Mouse (Mus musculus): ENCODE results near the gene Gsdma. TPM values are rescaled to one million over a fixed set of nuclear protein-coding genes. Genes with fewer than 3 reads are reported as not detected.
"Not testable (repeated sequence)": the region's sequence is repeated elsewhere in the genome, so short reads cannot be mapped to it uniquely, and the experiment has no call there.

Gene Gsdma
- polyA plus RNA-seq, 1 experiment: 2.2 TPM

GRCm38 (mm10) chr11:98644757-98645156 lies 19.4 kb upstream of the Gsdma start:
- no peaks in the 10 kb centered on the region for H3K36me3 ChIP-seq (replicated peaks; ENCODE audit: low read length)
- no peaks in the 10 kb centered on the region for H3K4me1 ChIP-seq
- no peak overlapping the region for H3K4me3 ChIP-seq (replicated peaks)
- TF ChIP-seq FLI1 (IDR thresholded peaks at IDR 0.05; ENCODE audit: low read length) (no peak), GATA1 (IDR thresholded peaks at IDR 0.05; ENCODE audit: borderline replicate concordance, low read length) (no peak)
- H3K27me3 ChIP-seq (replicated peaks): peaks cover 52% of the 10 kb centered on the region
- H3K9me3 ChIP-seq: 0 out of 2 replicates have a peak, but pooled peaks cover 4% of the 10 kb centered on the region

DNA sequence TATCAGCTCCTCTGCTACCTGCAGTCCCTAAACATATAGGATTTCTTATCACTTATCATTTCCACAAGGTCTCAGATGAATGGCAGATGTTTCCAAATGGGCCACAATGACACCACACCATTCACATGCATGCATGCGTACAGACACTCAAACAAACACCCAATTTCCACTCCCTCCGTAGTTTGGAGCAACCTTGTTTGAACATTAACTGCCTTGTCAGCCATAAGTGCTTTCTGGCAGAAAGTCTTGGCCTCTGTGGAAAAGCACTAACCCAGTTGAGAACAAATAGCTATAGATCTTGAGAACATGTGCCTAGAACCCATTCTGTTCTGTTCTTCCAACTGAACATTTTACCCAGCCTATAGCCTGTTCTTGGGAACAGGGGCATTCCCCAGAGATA lies 18.2 kb upstream of the Gsdma start:
- TF ChIP-seq FLI1 (IDR thresholded peaks at IDR 0.05; ENCODE audit: low read length) (no peak), GATA1 (IDR thresholded peaks at IDR 0.05; ENCODE audit: borderline replicate concordance, low read length) (no peak)
- Histone ChIP-seq H3K4me3 (replicated peaks) (no peak overlapping the region), H3K36me3 (replicated peaks; ENCODE audit: low read length) (no peaks in the 10 kb centered on the region), H3K9me3 (0 out of 2 replicates have a peak, but pooled peaks cover 4% of the 10 kb centered on the region), H3K27me3 (replicated peaks) (peaks cover 54% of the 10 kb centered on the region), H3K4me1 (no peaks in the 10 kb centered on the region)

DNA sequence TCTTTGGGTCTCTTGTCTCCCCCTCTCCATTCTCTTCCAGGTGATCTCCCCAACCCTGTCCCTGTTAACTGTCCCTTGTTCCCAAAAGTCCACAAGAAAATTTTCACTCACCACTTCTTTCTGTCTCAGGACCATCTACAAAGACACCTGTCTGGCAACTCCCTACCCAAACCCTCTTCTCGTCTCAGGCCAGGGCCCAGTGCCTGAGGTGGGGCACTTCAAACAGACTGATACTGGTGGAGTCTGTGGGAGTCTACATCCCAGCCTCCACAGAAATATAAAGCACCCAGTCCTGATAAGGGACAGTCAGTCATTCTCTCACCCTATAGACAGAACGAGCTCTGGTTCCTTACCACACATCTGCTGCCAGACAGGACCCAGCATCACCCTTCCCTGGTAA lies 17.7 kb upstream of the Gsdma start, which contains the start of gene Gsdma2:
Gsdma2 (plus strand) TSS at position 301 of the 400 bp plus-strand sequence.
- peaks cover 52% of the 10 kb centered on the region for H3K27me3 ChIP-seq (replicated peaks)
- H3K4me3 ChIP-seq (replicated peaks): no peak within 1 kb of the TSS
- H3K4me1 ChIP-seq: no peaks in the 10 kb centered on the region
- no peak for TF ChIP-seq GATA1 (IDR thresholded peaks at IDR 0.05; ENCODE audit: borderline replicate concordance, low read length)
- TF ChIP-seq FLI1 (IDR thresholded peaks at IDR 0.05; ENCODE audit: low read length): no peak
- H3K9me3 ChIP-seq: 0 out of 2 replicates have a peak, but pooled peaks cover 4% of the 10 kb centered on the region
- H3K36me3 ChIP-seq (replicated peaks; ENCODE audit: low read length): no peaks in the 10 kb centered on the region

DNA sequence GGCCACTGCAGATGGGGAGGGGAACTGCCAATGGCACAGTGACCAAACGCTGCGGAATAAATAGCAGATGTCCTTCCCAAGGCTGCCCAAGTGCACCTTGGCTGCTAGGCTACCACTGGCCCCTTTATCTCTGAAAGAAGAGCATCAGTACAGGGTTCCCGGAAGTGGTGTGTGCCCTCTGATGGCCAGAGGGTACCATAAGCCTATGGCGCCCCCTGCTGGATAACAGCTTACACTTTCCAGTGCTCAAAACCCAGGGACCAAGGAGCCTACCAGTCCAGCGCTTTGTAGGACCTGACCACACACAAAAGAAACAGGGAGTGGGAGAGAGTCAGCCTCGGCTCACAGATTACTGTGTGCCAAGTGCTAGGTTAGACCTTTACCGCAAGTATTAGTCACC lies 9.1 kb upstream of the Gsdma start:
- Histone ChIP-seq H3K4me1 (peaks cover 17% of the 10 kb centered on the region), H3K27me3 (replicated peaks) (peaks cover 28% of the 10 kb centered on the region)
- H3K36me3 ChIP-seq (replicated peaks; ENCODE audit: low read length); H3K4me3 ChIP-seq (replicated peaks); H3K9me3 ChIP-seq: not testable (repeated sequence)

DNA sequence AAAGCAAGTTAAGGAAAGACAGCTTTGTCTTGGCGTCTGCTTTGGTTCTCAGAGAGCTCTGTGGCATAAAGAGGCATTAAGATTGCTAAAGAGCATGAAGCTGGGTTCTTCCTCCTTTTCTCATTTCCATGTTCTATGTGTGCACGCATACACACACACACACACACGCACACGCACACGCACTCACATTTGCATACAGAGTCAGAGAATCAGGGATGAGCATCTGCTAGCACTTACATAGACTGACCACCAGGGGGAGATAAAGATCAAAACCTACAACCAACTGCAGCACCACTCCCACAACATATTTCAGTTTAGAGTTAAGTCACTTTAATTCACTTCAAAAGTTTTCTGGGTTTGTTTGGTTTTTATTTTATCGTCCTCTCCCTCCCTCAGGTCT lies 3.6 kb upstream of the Gsdma start:
- peak overlapping the region; percentile 79 for H3K4me3 ChIP-seq (replicated peaks)
- H3K27me3 ChIP-seq (replicated peaks): peaks cover 26% of the 10 kb centered on the region
- H3K4me1 ChIP-seq: peaks cover 39% of the 10 kb centered on the region
- TF ChIP-seq FLI1 (IDR thresholded peaks at IDR 0.05; ENCODE audit: low read length) (no peak), GATA1 (IDR thresholded peaks at IDR 0.05; ENCODE audit: borderline replicate concordance, low read length) (no peak)
- no peaks in the 10 kb centered on the region for H3K9me3 ChIP-seq
- H3K36me3 ChIP-seq (replicated peaks; ENCODE audit: low read length): no peaks in the 10 kb centered on the region

GRCm38 (mm10) chr11:98668984-98669383 lies 4.8 kb downstream of the Gsdma start:
- H3K36me3 ChIP-seq (replicated peaks; ENCODE audit: low read length): no peaks in the 10 kb centered on the region
- H3K9me3 ChIP-seq: no peaks in the 10 kb centered on the region
- H3K4me1 ChIP-seq: peaks cover 67% of the 10 kb centered on the region
- no peak for TF ChIP-seq GATA1 (IDR thresholded peaks at IDR 0.05; ENCODE audit: borderline replicate concordance, low read length)
- no peak for TF ChIP-seq FLI1 (IDR thresholded peaks at IDR 0.05; ENCODE audit: low read length)
- peaks cover 48% of the 10 kb centered on the region for H3K27me3 ChIP-seq (replicated peaks)
- H3K4me3 ChIP-seq (replicated peaks): no peak overlapping the region

- TF ChIP-seq FLI1 (IDR thresholded peaks at IDR 0.05; ENCODE audit: low read length): no peak
- TF ChIP-seq GATA1 (IDR thresholded peaks at IDR 0.05; ENCODE audit: borderline replicate concordance, low read length): no peak
- Histone ChIP-seq H3K4me3 (replicated peaks) (peak overlapping the region; percentile 33), H3K27me3 (replicated peaks) (peaks cover 38% of the 10 kb centered on the region), H3K9me3 (no peaks in the 10 kb centered on the region), H3K4me1 (peaks cover 77% of the 10 kb centered on the region), H3K36me3 (replicated peaks; ENCODE audit: low read length) (no peaks in the 10 kb centered on the region)
Measured at GRCm38 (mm10) chr11:98671284-98671815, 7.2 kb downstream of the Gsdma start.

DNA sequence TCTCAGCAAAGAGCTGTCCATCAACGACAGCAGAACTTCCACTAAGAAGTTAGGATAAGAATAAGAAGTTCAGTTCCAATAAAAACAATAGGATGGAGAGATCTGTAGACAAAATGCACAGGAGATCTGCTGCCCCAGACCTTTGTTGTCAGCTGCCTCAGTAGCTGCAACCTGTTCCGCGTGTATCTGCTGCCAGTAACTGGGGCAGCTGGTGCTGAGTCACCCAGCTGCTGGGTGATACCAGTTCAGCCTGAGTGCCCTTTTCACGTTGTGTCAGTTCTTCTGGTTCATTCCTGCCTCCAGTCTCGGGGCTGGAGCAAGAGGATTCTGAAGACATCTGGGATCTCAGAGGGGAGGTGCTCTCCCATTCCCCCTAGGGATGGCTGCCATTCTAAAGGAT lies 7.7 kb downstream of the Gsdma start:
- Histone ChIP-seq H3K27me3 (replicated peaks) (peaks cover 32% of the 10 kb centered on the region), H3K9me3 (no peaks in the 10 kb centered on the region), H3K4me3 (replicated peaks) (peak overlapping the region; percentile 78), H3K36me3 (replicated peaks; ENCODE audit: low read length) (no peaks in the 10 kb centered on the region), H3K4me1 (peaks cover 81% of the 10 kb centered on the region)
- TF ChIP-seq FLI1 (IDR thresholded peaks at IDR 0.05; ENCODE audit: low read length) (no peak), GATA1 (IDR thresholded peaks at IDR 0.05; ENCODE audit: borderline replicate concordance, low read length) (no peak)

DNA sequence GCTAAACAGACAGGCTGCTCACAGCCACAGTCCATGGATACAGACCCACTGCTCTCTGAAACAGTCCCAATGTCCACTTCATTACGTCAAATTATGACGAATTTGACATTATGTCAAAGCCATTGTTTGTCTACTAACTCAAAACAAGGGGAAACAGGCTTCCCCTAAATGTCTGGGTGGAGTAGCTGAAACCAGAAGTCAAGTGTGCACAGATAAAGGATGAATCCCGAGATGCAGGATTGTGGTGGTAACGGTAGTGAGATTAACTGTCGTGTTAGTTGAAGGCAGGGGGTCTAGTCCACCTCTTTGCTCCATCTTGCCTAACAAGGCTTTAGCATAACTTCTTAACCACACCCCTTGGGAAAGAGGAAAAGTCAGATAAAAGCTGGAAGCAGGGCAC lies 8.3 kb downstream of the Gsdma start:
- TF ChIP-seq FLI1 (IDR thresholded peaks at IDR 0.05; ENCODE audit: low read length) (no peak), GATA1 (IDR thresholded peaks at IDR 0.05; ENCODE audit: borderline replicate concordance, low read length) (no peak)
- peak overlapping the region; percentile 78 for H3K4me3 ChIP-seq (replicated peaks)
- peaks cover 26% of the 10 kb centered on the region for H3K27me3 ChIP-seq (replicated peaks)
- no peaks in the 10 kb centered on the region for H3K9me3 ChIP-seq
- no peaks in the 10 kb centered on the region for H3K36me3 ChIP-seq (replicated peaks; ENCODE audit: low read length)
- H3K4me1 ChIP-seq: peaks cover 79% of the 10 kb centered on the region

- not testable (repeated sequence) for H3K36me3 ChIP-seq (replicated peaks; ENCODE audit: low read length); H3K9me3 ChIP-seq
- peaks cover 72% of the 10 kb centered on the region for H3K4me1 ChIP-seq
- peaks cover 23% of the 10 kb centered on the region for H3K27me3 ChIP-seq (replicated peaks)
- peak overlapping the region; percentile 44 for H3K4me3 ChIP-seq (replicated peaks)
Measured at GRCm38 (mm10) chr11:98673136-98673535, 9.0 kb downstream of the Gsdma start.

DNA sequence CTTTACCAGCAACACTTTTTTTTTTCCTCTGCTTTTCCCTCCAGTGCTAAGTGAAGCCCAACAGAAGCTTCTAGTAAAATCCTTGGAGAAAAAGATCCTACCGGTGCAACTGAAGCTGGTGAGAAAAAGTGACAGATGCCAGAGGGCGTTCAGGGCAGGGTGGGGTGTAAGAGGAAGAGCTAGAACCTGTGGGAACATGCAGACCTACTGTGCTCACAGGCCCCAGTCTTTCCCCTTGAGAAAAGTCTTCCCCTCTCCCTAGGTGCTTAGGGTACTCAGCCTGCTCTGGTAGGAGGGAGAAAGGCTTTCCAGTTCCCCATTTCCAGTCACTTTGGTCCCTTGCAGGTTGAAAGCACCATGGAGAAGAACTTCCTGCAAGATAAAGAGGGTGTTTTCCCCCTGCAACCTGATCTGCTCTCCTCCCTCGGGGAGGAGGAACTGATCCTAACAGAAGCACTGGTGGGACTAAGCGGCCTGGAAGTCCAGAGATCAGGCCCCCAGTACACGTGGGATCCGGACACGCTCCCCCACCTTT lies 11.7 kb downstream of the Gsdma start:
- H3K4me3 ChIP-seq (replicated peaks): no peak overlapping the region
- no peaks in the 10 kb centered on the region for H3K9me3 ChIP-seq
- peaks cover 57% of the 10 kb centered on the region for H3K4me1 ChIP-seq

More for the DNA sequence above, 11.7 kb downstream of the Gsdma start:
- H3K27me3 ChIP-seq (replicated peaks): peaks cover 7% of the 10 kb centered on the region
- TF ChIP-seq GATA1 (IDR thresholded peaks at IDR 0.05; ENCODE audit: borderline replicate concordance, low read length) (no peak), FLI1 (IDR thresholded peaks at IDR 0.05; ENCODE audit: low read length) (no peak)
- no peaks in the 10 kb centered on the region for H3K36me3 ChIP-seq (replicated peaks; ENCODE audit: low read length)

Measured in megakaryocyte, embryonic 14.5 days (primary cell).